Mouse (Mus musculus) ES-E14 (cell line): ENCODE measurements around the gene 4931406P16Rik. TPM values are rescaled to one million over a fixed set of nuclear protein-coding genes. Genes with fewer than 3 reads are reported as not detected.
"Not testable (repeated sequence)": the region's sequence is repeated elsewhere in the genome, so short reads cannot be mapped to it uniquely, and the experiment has no call there.

Experiments
- DNase-seq: peaks from one replicate; pipeline ENCODE4 v3.0.0-alpha.2; 2013; ENCODE audit warnings: low read depth, low spot score
- H3K27ac ChIP-seq: 2 replicates; pipeline ENCODE4 v1.5.1; 2012; ENCODE audit warnings: low read depth, mild to moderate bottlenecking, low read length, moderate library complexity, mixed read lengths; ENCODE audit not compliant: poor library complexity, insufficient read depth, severe bottlenecking
- H3K36me3 ChIP-seq: 2 replicates; pipeline ENCODE4 v1.6.1; 2012; ENCODE audit warnings: mild to moderate bottlenecking, low read length, moderate library complexity, mixed read lengths; ENCODE audit not compliant: control insufficient read depth, poor library complexity, insufficient read depth, severe bottlenecking
- H3K4me1 ChIP-seq, 2 experiments: fragments of 150-350 bp in 1 of 2; sonication (generic) in 1 of 2; 2 replicates each; pipeline ENCODE4 v1.6.1; 2012; ENCODE audit warnings: low read length in 2 of 2, mild to moderate bottlenecking in 1 of 2, mixed read lengths in 1 of 2; ENCODE audit not compliant: control insufficient read depth in 2 of 2, insufficient read depth in 2 of 2, poor library complexity in 1 of 2
- H3K4me3 ChIP-seq, 2 experiments: fragments of 150-350 bp in 1 of 2; sonication (generic) in 1 of 2; 2 replicates each; pipeline ENCODE4 v1.5.1; 2012; ENCODE audit warnings: low read length in 2 of 2, low read depth in 1 of 2, mild to moderate bottlenecking in 1 of 2, mixed read lengths in 1 of 2; ENCODE audit not compliant: insufficient read depth in 1 of 2, poor library complexity in 1 of 2, severe bottlenecking in 1 of 2
- H3K9ac ChIP-seq: 2 replicates; pipeline ENCODE4 v1.6.1; 2012; ENCODE audit warnings: low read depth, mild to moderate bottlenecking, low read length, mixed read lengths; ENCODE audit not compliant: poor library complexity, insufficient read depth, severe bottlenecking
- H3K9me3 ChIP-seq: fragments of 150-350 bp; sonication (generic); 2 replicates; pipeline ENCODE4 v1.6.1; 2012; ENCODE audit warnings: low read depth, mild to moderate bottlenecking, low read length; ENCODE audit not compliant: control insufficient read depth, insufficient read depth
- CHD2 ChIP-seq: IDR thresholded peaks from 2 replicates; pipeline ENCODE4 v1.6.1; 2014; ENCODE audit warnings: mild to moderate bottlenecking, low read depth, low read length, inconsistent platforms
- HCFC1 ChIP-seq: IDR thresholded peaks from 2 replicates; pipeline ENCODE4 v1.6.1; 2012; ENCODE audit warnings: low read length, inconsistent platforms, borderline replicate concordance; ENCODE audit not compliant: insufficient read depth
- MAFK ChIP-seq: IDR thresholded peaks from 2 replicates; pipeline ENCODE4 v1.6.1; 2014; ENCODE audit warnings: mild to moderate bottlenecking, low read depth, low read length, inconsistent platforms; ENCODE audit not compliant: insufficient read depth
- ZC3H11A ChIP-seq: IDR thresholded peaks from 2 replicates; pipeline ENCODE4 v1.6.1; 2012; ENCODE audit warnings: low read depth, mild to moderate bottlenecking, inconsistent platforms, low read length, borderline replicate concordance
- ZNF384 ChIP-seq: IDR thresholded peaks from 2 replicates; pipeline ENCODE4 v1.6.1; 2012; ENCODE audit warnings: low read depth, low read length, inconsistent platforms
- in situ Hi-C, 2 experiments: fragments of 600-800 bp; cut with MboI; formaldehyde crosslinking; loops; one replicate each; pipeline ENCODE4 v1.15.1; 2025; ENCODE audit warnings: low sequenced_read_pairs in 2 of 2, inconsistent platforms in 1 of 2; ENCODE audit not compliant: unreplicated experiment in 2 of 2
- total RNA-seq: library from RNA; depleted of rRNA; stranded (reverse); fragments of 300-350 nt; gene quantifications from 2 replicates; pipeline ENCODE4 v1.2.3, GENCODE M21; 2012

The 4931406P16Rik gene
- total RNA-seq, 1 experiment: 33.6 TPM

DNA sequence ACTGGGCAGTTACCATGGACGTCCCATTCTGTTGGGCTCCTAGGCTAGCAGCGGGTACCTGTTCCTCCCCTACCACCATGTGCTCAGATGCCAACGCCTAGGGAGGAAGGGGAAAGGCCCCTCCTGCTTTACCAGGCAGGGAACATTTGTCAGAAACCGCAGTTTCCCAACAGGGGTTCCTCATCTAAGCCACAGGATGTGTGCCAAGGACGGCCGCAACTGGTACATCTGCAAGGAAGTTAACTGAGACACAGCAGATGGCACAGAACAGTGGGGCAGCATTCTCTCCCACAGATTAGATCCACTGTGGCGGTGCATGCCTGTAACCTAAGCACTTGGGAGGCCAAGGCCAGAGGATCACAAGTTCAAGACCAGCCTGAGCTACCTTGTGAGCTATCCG is 98.7 kb downstream of the 4931406P16Rik start:
- TF ChIP-seq MAFK: no peak
- TF ChIP-seq ZNF384: no peak
- TF ChIP-seq HCFC1: no peak
- no peak for TF ChIP-seq ZC3H11A
- TF ChIP-seq CHD2: no peak
- DNase-seq: no peak
- peaks cover 0 to 3% of the 10 kb centered on the region in 2 experiments; a peak in 1 of 4 replicates for H3K4me1 ChIP-seq

GRCm38 (mm10) chr7:34213281-34213680 is 100.1 kb downstream of the 4931406P16Rik start:
- TF ChIP-seq MAFK: no peak
- no peak for TF ChIP-seq ZNF384
- TF ChIP-seq ZC3H11A: no peak
- no peak for TF ChIP-seq CHD2
- no peak for TF ChIP-seq HCFC1
- in situ Hi-C loops: loop anchor here (5.0 to 10.0 kb wide), 2 partner anchors 56 to 58 kb away; no protein-coding TSS in a partner anchor
- no peaks in the 10 kb centered on the region for H3K9me3 ChIP-seq

More for the DNA sequence above, 98.7 kb downstream of the 4931406P16Rik start:
- H3K36me3 ChIP-seq: peaks cover 91% of the 10 kb centered on the region
- H3K27ac ChIP-seq: no peak overlapping the region
- no peak overlapping the region for H3K9ac ChIP-seq
- no peak overlapping the region for H3K4me3 ChIP-seq
- no peaks in the 10 kb centered on the region for H3K9me3 ChIP-seq
- in situ Hi-C loops: loop anchor here (5.0 to 10.0 kb wide), 2 partner anchors 57 to 60 kb away; no protein-coding TSS in a partner anchor

DNA sequence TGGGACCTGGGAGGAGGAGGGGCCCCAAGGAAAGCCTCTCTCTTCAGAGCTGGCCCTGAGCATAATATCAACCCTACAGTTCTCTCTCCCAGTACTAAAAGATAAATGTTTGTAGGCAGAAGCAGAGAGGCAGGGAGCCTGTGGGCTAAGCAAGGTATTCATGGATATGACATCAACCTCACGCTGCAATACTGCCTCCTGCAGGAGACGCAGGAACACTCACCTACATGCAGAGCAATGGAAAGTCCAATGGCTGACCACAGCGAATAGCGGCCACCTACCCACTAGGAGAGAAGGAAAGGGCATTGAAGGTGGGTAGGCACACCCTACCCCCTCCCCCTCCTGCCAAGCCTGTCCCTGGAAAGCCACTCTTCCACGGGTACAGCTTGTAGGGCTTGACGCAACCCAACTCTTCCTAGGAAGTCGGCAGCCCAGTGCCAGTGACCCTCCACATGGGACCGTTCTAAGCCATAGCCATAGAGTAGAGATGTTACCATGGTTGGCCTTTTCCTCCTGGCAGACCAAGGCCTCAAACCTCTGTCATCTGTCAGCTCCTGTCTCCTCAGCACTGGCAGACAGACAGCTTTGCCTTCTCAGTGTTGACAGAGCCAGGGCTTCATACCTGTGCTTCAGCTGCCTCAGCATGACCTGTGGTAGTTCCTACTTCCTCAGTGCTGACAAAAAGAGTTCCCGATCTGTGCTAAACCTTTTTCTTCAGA is 105.2 kb downstream of the 4931406P16Rik start:
- in situ Hi-C loops: no loop called here
- Histone ChIP-seq H3K36me3 (peaks cover 91% of the 10 kb centered on the region), H3K4me3 (no peak overlapping the region), H3K4me1 (no peaks in the 10 kb centered on the region), H3K9me3 (no peaks in the 10 kb centered on the region), H3K27ac (no peak overlapping the region), H3K9ac (no peak overlapping the region)
- DNase-seq: no peak
- TF ChIP-seq ZC3H11A: no peak
- TF ChIP-seq CHD2: no peak
- TF ChIP-seq HCFC1: no peak
- no peak for TF ChIP-seq MAFK
- TF ChIP-seq ZNF384: no peak

More at GRCm38 (mm10) chr7:34213281-34213680, 100.1 kb downstream of the 4931406P16Rik start:
- DNase-seq: no peak
- H3K27ac ChIP-seq: no peak overlapping the region
- H3K36me3 ChIP-seq: peaks cover 92% of the 10 kb centered on the region
- no peaks in the 10 kb centered on the region for H3K4me1 ChIP-seq
- no peak overlapping the region for H3K9ac ChIP-seq
- H3K4me3 ChIP-seq: no peak overlapping the region

- H3K27ac ChIP-seq: no peak overlapping the region
- peaks cover 89% of the 10 kb centered on the region for H3K36me3 ChIP-seq
- H3K9ac ChIP-seq: no peak overlapping the region
- no peak for TF ChIP-seq MAFK
- TF ChIP-seq CHD2: no peak
- no peak for TF ChIP-seq HCFC1
- TF ChIP-seq ZC3H11A: no peak
- TF ChIP-seq ZNF384: no peak
- no peaks in the 10 kb centered on the region for H3K9me3 ChIP-seq
- no peaks in the 10 kb centered on the region for H3K4me1 ChIP-seq
- no peak overlapping the region for H3K4me3 ChIP-seq
- in situ Hi-C loops: no loop called here
- DNase-seq: no peak
These were observed 107.0 kb downstream of the 4931406P16Rik start for GRCm38 (mm10) chr7:34206331-34206730.

DNA sequence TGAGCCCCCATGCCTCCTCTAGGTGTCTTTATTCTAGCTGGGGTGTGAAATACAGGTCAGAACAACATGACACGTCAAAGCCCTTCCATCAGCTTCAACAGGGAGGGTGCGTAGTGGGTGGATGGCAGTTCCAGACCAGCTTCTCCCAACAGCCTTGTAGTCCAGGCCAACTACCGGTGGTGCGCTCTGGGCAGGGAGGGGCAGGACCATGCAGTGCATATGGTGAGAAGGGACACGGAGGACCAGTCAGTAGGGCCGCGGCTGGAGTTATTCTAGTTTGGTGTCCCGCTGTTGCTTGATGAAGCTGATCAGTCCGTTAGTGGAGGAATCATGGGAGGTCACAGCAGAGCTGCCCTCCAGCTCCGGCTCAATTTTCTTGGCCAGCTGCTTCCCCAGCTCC is 111.2 kb downstream of the 4931406P16Rik start:
- H3K27ac ChIP-seq, H3K9me3 ChIP-seq, H3K4me1 ChIP-seq, H3K9ac ChIP-seq, in situ Hi-C loops, DNase-seq, H3K4me3 ChIP-seq: not testable (repeated sequence)
- H3K36me3 ChIP-seq: peaks cover 56% of the 10 kb centered on the region
